Mouse (Mus musculus) hindbrain, postnatal 0 days (tissue): ENCODE results near the gene Kifc3. TPM values are rescaled to one million over a fixed set of nuclear protein-coding genes. Genes with fewer than 3 reads are reported as not detected.
A peak's percentile ranks its signal among the peaks of the same experiment; 100 is the strongest.

Experiments
- ATAC-seq: fragments of 200-750 bp; cut with Nextera tagmentation; 2 replicates; pipeline ENCODE4 v1.8.0; 2017; ENCODE audit warnings: mild to moderate bottlenecking, moderate TSS enrichment, moderate library complexity
- DNase-seq: peaks from one replicate; pipeline ENCODE4 v3.0.0-alpha.2; 2015; ENCODE audit warnings: low spot score
- H3K27ac ChIP-seq: fragments of 300-500 bp; sonication (generic); 2 replicates; pipeline ENCODE4 v1.5.1; 2014; ENCODE audit warnings: mild to moderate bottlenecking
- H3K27me3 ChIP-seq: fragments of 300-500 bp; sonication (generic); 2 replicates; pipeline ENCODE4 v1.6.1; 2014; ENCODE audit warnings: low read length, mixed read lengths; ENCODE audit not compliant: insufficient read depth
- H3K36me3 ChIP-seq: fragments of 300-500 bp; sonication (generic); 2 replicates; pipeline ENCODE4 v1.6.1; 2014; ENCODE audit warnings: low read length, mixed read lengths; ENCODE audit not compliant: insufficient read depth
- H3K4me1 ChIP-seq: fragments of 300-500 bp; sonication (generic); 2 replicates; pipeline ENCODE4 v1.6.1; 2014; ENCODE audit warnings: antibody characterized with exemption, low read length, mixed read lengths; ENCODE audit not compliant: insufficient read depth
- H3K4me2 ChIP-seq: fragments of 300-500 bp; sonication (generic); 2 replicates; pipeline ENCODE4 v1.6.1; 2014; ENCODE audit warnings: low read depth, mild to moderate bottlenecking, low read length, moderate library complexity, mixed read lengths
- H3K4me3 ChIP-seq: fragments of 300-500 bp; sonication (generic); 2 replicates; pipeline ENCODE4 v1.5.1; 2014; ENCODE audit warnings: low read length
- H3K9ac ChIP-seq: fragments of 300-500 bp; sonication (generic); replicated peaks from 2 replicates; pipeline ENCODE4 v1.6.1; 2014; ENCODE audit warnings: mild to moderate bottlenecking, low read length, moderate library complexity, mixed read lengths
- H3K9me3 ChIP-seq: fragments of 300-500 bp; sonication (generic); 2 replicates; pipeline ENCODE4 v1.6.1; 2016; ENCODE audit warnings: low read length, mixed read lengths
- CTCF ChIP-seq: IDR thresholded peaks from 2 replicates; pipeline ENCODE4 v1.5.1; 2016; ENCODE audit warnings: antibody characterized with exemption, control low read depth, low read depth
- WGBS: fragments of 180-500 bp; shearing (Covaris S2); extraction: QIAGEN DNeasy Blood & Tissue Kit; methylation state at CpG from one replicate; pipeline ENCODE4 v1.1.7; 2014; 5-methylcytosine and 5-hydroxymethylcytosine counted together
- polyA plus RNA-seq: library from polyadenylated mRNA; unstranded; fragments of >200 nt; fragmentation: Nextera tagmentation; extraction: Ambion mirVana; gene quantifications from 2 replicates; pipeline ENCODE4 v1.2.1, GENCODE M21; 2015
- total RNA-seq: library from RNA; depleted of rRNA; stranded (reverse); fragments of >200 nt; gene quantifications from 2 replicates; pipeline ENCODE4 v1.2.3, GENCODE M21; 2014

Kifc3 gene
- total and polyA plus RNA-seq, 2 experiments from 2014 or later, result 29.0 to 50.2 TPM

- ATAC-seq (peak; percentile 57; the same call in 1 of the 2 replicates), DNase-seq (peak; percentile 61)
- no peak overlapping the region for H3K4me3 ChIP-seq
- peaks cover 21% of the 10 kb centered on the region; the same call in 1 of the 2 replicates for H3K4me1 ChIP-seq
- no peaks in the 10 kb centered on the region for H3K27me3 ChIP-seq
- WGBS, result 45% methylated on average over 6 of the region's 6 CpGs
- TF ChIP-seq CTCF, result no peak
- no peaks in the 10 kb centered on the region for H3K36me3 ChIP-seq
- H3K9ac ChIP-seq, result no peak overlapping the region
- peak overlapping the region; percentile 83 for H3K27ac ChIP-seq
- no peaks in the 10 kb centered on the region for H3K9me3 ChIP-seq
- no peak overlapping the region for H3K4me2 ChIP-seq
Measured at GRCm38 (mm10) chr8:95143805-95144630, 58.6 kb downstream of the Kifc3 start.

DNA sequence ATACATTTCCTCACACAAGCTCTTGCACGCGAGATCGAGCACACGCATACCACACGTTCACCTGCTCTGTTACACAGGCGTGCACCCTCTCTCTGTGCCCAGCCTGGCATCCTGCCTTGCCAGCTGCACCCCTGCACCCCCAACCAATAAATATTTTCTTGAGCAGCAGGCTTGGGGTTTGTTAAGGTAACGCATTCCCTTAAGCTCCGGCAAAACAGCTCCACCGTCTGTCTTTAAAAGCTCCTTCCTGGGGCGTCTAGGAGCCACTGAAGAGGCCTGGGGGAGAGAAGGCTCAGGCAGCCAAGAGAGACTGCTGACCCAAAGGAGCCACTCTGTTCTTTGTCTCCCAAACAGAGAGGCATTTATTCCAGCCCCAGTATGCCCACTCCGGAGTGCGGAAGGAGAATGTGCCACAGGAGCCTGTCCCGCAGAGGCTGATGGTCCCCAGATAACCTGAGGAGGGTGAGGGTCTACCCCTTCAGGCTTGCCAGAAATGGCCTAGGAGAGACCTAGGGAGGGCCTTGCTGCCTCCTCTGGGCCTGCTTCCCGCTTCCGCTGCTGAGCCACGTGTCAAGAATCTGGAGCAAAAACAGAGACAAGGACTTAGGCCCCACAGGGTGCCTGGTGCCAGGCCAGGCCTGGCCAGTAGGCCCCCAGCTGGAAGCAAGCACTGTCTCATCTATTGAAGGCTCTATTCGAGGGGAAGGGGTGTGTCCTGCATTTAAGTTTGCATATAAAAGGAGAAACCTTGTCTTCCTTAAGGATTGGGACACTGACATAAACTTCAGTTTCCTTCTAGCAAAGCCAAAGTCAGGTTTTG is 59.4 kb downstream of the Kifc3 start:
- no peaks in the 10 kb centered on the region for H3K27me3 ChIP-seq
- 8% methylated on average over 17 of the region's 17 CpGs for WGBS
- DNase-seq, result peak; percentile 79
- H3K9ac ChIP-seq, result peak overlapping the region; percentile 88
- H3K4me1 ChIP-seq, result peaks cover 24% of the 10 kb centered on the region; the same call in 1 of the 2 replicates
- no peaks in the 10 kb centered on the region for H3K9me3 ChIP-seq
- H3K4me3 ChIP-seq, result peak overlapping the region; percentile 79
- peak overlapping the region; percentile 83 for H3K27ac ChIP-seq
- peak; percentile 63 for ATAC-seq
- no peak for TF ChIP-seq CTCF
- peak overlapping the region; percentile 98 for H3K4me2 ChIP-seq
- H3K36me3 ChIP-seq, result no peaks in the 10 kb centered on the region

DNA sequence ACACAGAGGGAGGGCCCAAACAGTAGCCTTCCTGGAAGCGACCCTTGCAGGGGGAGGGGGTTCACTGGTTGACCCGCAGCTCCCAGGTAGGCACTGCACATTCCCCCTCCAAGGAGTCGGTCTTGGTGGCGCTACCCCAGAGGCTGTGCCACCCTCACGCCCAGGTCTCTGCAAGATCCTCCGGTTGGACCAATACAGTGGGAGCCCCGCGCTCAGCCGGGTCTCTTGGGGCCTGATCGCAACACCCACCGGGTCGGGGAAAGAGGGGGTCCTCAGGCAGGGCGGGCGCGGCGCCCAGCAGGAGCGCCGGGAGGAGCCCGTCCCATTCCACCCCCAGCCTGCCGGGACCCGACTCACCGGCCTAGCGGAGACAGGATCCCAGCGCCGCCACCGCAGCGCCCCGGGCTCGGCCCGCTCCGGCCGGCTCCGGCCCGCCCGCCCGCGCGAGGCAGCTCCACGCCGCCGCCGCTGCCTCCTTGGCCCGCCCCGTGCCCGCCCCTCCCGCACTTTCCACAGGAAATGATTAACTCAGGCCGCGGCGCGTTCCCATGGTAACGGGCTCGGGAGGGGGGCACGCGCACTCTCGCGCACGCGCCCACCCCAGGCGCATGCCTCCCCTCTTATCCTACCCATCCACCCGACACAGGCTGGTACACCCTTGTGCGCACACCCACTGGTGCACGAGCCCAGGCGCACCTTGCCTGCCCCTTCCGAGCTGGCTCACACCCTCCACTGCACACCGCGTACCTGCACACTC is 60.4 kb downstream of the Kifc3 start:
- Histone ChIP-seq H3K9me3 (no peaks in the 10 kb centered on the region), H3K4me2 (peak overlapping the region; percentile 98), H3K36me3 (no peaks in the 10 kb centered on the region), H3K27ac (peak overlapping the region; percentile 83), H3K4me1 (peaks cover 32% of the 10 kb centered on the region), H3K27me3 (no peaks in the 10 kb centered on the region), H3K4me3 (peak overlapping the region; percentile 79), H3K9ac (peak overlapping the region; percentile 88)
- TF ChIP-seq CTCF, result no peak
- under 1% methylated on average over 26 of the region's 66 CpGs for WGBS
- peak; percentile 76 for ATAC-seq
- peak; percentile 93 for DNase-seq

DNA sequence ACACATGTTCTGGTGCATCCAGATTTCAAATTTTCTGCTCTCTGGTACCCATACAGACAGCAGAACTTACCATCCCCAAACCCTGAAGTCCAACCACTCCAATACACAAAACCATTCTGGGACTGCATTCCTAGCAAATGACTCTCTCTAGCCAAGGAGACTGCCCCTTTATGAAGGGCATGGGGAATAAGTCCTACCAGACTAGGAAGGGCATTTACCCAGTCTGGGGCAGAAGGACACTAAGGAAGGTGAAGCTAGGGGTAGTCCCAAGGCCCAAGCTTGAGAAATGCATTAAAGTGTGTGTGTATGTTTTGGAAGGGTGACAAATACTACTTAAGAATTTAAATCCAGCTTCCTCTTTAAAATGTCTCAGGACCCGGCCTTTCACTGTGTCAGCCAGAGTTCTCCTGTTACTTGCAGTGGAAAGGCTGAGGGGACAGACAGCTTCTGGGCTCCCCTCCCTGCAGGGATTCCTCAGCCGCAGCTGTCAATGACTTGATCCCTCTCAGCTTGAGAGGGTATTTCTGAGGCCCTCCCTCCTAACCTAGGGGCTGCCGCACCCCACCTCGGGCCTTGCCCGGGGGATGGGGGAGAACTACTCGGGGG is 61.0 kb downstream of the Kifc3 start:
- Histone ChIP-seq H3K4me3 (peak overlapping the region; percentile 79), H3K36me3 (no peaks in the 10 kb centered on the region; the same call in 1 of the 2 replicates), H3K4me2 (peak overlapping the region; percentile 98), H3K9ac (peak overlapping the region; percentile 88), H3K27ac (peak overlapping the region; percentile 83), H3K9me3 (no peaks in the 10 kb centered on the region), H3K27me3 (no peaks in the 10 kb centered on the region), H3K4me1 (peaks cover 32% of the 10 kb centered on the region)
- WGBS, result 1% methylated on average over 6 of the region's 6 CpGs
- peak; percentile 47 for DNase-seq
- no peak for TF ChIP-seq CTCF
- ATAC-seq, result peak; percentile 3; the same call in 1 of the 2 replicates

- H3K4me1 ChIP-seq, result peaks cover 32% of the 10 kb centered on the region
- H3K4me3 ChIP-seq, result peak overlapping the region; percentile 79
- no peak for TF ChIP-seq CTCF
- H3K36me3 ChIP-seq, result no peaks in the 10 kb centered on the region; the same call in 1 of the 2 replicates
- WGBS, result 86% methylated on average over 1 of the region's 1 CpGs
- peak overlapping the region; percentile 98 for H3K4me2 ChIP-seq
- DNase-seq, result no peak
- H3K27ac ChIP-seq, result no peak overlapping the region
- H3K27me3 ChIP-seq, result no peaks in the 10 kb centered on the region
- no peaks in the 10 kb centered on the region for H3K9me3 ChIP-seq
- ATAC-seq, result no peak
- H3K9ac ChIP-seq, result no peak overlapping the region; the same call in 1 of the 2 replicates
Measured at GRCm38 (mm10) chr8:95141026-95141425, 61.6 kb downstream of the Kifc3 start.

DNA sequence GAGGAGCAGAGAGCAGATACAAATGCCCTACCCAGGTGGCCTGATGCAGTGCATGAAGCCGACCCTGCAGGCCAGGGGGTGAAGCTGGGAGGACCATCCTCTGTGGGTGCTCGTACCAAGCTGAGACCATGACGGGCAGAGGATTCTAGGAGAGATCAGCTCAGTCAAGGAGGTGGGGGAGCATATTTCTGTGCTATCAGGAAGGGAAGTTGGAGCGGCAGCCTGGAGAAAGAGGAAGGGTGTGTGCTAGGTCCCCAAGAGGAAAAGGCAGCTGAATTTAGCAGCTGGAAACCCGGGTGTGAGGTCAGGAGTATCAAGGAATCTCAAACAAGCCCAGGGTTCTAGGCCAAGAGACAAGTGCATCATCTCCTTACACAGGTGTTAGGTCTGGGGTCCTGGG is 62.1 kb downstream of the Kifc3 start:
- H3K9ac ChIP-seq, result no peak overlapping the region
- H3K36me3 ChIP-seq, result no peaks in the 10 kb centered on the region; the same call in 1 of the 2 replicates
- TF ChIP-seq CTCF, result no peak
- WGBS, result 76% methylated on average over 5 of the region's 5 CpGs
- H3K4me2 ChIP-seq, result peak overlapping the region; percentile 98
- no peak overlapping the region for H3K4me3 ChIP-seq
- no peaks in the 10 kb centered on the region for H3K9me3 ChIP-seq
- ATAC-seq (no peak), DNase-seq (no peak)
- H3K27me3 ChIP-seq, result no peaks in the 10 kb centered on the region
- no peak overlapping the region for H3K27ac ChIP-seq
- peaks cover 32% of the 10 kb centered on the region for H3K4me1 ChIP-seq
